7 mouse cellular contexts compared by ENCODE assay signal in the genomic region with DNA sequence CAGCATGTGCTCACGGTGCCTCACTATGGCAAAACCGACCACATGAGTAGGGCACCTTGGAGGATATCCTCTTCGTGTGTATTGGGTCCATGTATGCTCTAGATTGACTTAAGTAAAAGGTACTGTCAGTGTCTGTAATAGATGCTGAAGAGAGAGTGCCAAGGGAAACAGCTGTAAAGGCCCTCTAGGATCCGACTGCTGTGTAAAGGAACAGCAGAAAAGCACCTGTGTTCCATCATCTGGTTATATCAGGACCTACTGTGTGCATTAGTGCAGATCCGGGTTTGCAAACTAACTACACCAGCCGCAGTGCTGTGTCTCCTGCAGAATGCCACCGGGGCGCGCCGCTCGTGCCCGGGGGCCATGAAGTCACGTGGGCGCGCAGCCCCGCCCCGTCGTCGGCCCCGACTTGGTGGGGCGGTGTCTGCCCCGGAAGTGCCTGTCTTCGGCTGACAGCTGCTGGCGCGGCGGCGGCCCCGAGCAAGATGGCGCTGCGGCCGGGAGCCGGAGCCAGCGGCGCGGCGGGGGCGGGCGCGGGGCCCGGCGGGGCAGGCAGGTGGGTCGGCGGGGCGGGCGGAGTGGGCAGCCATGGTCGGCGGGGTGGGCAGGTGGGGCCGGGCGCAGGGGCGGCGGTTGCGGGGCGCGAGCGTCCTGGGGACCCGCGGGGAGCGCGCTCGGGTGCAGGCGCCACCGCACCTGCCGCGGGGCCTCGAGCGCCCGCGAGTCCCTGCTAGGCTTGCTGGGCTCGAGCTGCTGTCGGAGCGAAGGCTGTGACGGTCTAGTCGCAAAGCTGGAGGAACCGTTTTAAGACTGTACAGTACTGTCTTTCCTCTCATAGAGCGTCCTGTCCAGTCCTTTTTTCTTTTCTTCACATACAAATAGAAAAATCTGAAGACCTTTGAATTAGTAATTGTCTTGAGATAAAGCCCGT. TPM values are rescaled to one million over a fixed set of nuclear protein-coding genes. Genes with fewer than 3 reads are reported as not detected.
DNase-seq lines count a peak whose midpoint lies in the region; ATAC-seq and TF ChIP-seq lines count a peak whose summit lies in the region.

A gene (plus strand): TSS at position 438 of the 931 bp plus-strand sequence.

- TF ChIP-seq CTCF in kidney, adult 2 months (conservative IDR thresholded peaks at IDR 0.05; ENCODE audit: insufficient read depth, insufficient read length, low read depth, low read length) = no peak
- TF ChIP-seq CTCF in spleen, adult 2 months (IDR thresholded peaks at IDR 0.05; ENCODE audit: extremely low read depth, insufficient read depth, insufficient read length, insufficient replicate concordance) = no peak

- peaks cover 36% of the 10 kb centered on the region for H3K36me3 ChIP-seq in embryonic facial prominence, embryonic 12.5 days
- peaks cover 4% of the 10 kb centered on the region for H3K36me3 ChIP-seq in kidney, adult 2 months (ENCODE audit: control insufficient read depth, insufficient read depth, low read length)
- H3K36me3 ChIP-seq in limb, embryonic 12.5 days = peaks cover 39% of the 10 kb centered on the region
- peaks cover 33% of the 10 kb centered on the region for H3K36me3 ChIP-seq in midbrain, embryonic 15.5 days (replicated peaks)
- H3K36me3 ChIP-seq in spleen, adult 2 months (ENCODE audit: control insufficient read depth, insufficient read depth, low read length) = peaks cover 17% of the 10 kb centered on the region

- peak; percentile 94 for DNase-seq in adrenal gland, postnatal 25 days
- peak; percentile 92 to 95 for DNase-seq in heart, adult 18-20 months
- peak; percentile 95 for DNase-seq in kidney, adult 2 months
- peak; percentile 72 to 91 for DNase-seq in spleen, adult 2 months (ENCODE audit: low read depth in 1 of 2, low spot score in 2 of 2)

- no peak for TF ChIP-seq POLR2A in kidney, adult 2 months (IDR thresholded peaks at IDR 0.05; ENCODE audit: low read depth, low read length)
- peak; percentile 46 for TF ChIP-seq POLR2A in spleen, adult 2 months (IDR thresholded peaks at IDR 0.05; ENCODE audit: low read depth, low read length)

- H3K4me1 ChIP-seq in embryonic facial prominence, embryonic 12.5 days = peaks cover 5% of the 10 kb centered on the region; the same call in 1 of the 2 replicates
- H3K4me1 ChIP-seq in kidney, adult 2 months (ENCODE audit: control insufficient read depth, insufficient read depth, low read length) = peaks cover 6% of the 10 kb centered on the region; the same call in 1 of the 2 replicates
- no peaks in the 10 kb centered on the region; the same call in 1 of the 2 replicates for H3K4me1 ChIP-seq in limb, embryonic 12.5 days (replicated peaks)
- peaks cover 34% of the 10 kb centered on the region for H3K4me1 ChIP-seq in midbrain, embryonic 15.5 days
- H3K4me1 ChIP-seq in spleen, adult 2 months (ENCODE audit: control insufficient read depth, insufficient read depth, insufficient read length) = peaks cover 5% of the 10 kb centered on the region; the same call in 1 of the 2 replicates

- H3K9ac ChIP-seq in embryonic facial prominence, embryonic 12.5 days = peak within 1 kb of the TSS; percentile 79
- H3K9ac ChIP-seq in limb, embryonic 12.5 days (replicated peaks) = peak within 1 kb of the TSS; percentile 64
- H3K9ac ChIP-seq in midbrain, embryonic 15.5 days = peak within 1 kb of the TSS; percentile 76

- peak; percentile 87 for ATAC-seq in embryonic facial prominence, embryonic 12.5 days (ENCODE audit: insufficient number of reproducible peaks, insufficient read depth, low FRiP score, low TSS enrichment)
- peak; percentile 83 for ATAC-seq in limb, embryonic 12.5 days (ENCODE audit: insufficient number of reproducible peaks, insufficient read depth, low FRiP score, low TSS enrichment, low read depth)
- ATAC-seq in midbrain, embryonic 15.5 days (replicated peaks) = peak; percentile 97

- H3K27me3 ChIP-seq in embryonic facial prominence, embryonic 12.5 days = no peaks in the 10 kb centered on the region
- no peaks in the 10 kb centered on the region for H3K27me3 ChIP-seq in kidney, adult 2 months (replicated peaks; ENCODE audit: control insufficient read depth, insufficient read depth, low read length)
- no peaks in the 10 kb centered on the region for H3K27me3 ChIP-seq in limb, embryonic 12.5 days
- H3K27me3 ChIP-seq in midbrain, embryonic 15.5 days (replicated peaks) = no peaks in the 10 kb centered on the region
- peaks cover 1% of the 10 kb centered on the region; the same call in 1 of the 2 replicates for H3K27me3 ChIP-seq in spleen, adult 2 months (ENCODE audit: control insufficient read depth, insufficient read depth, low read length)

- WGBS in embryonic facial prominence, embryonic 12.5 days = 2% methylated on average over 56 of the region's 76 CpGs
- 2% methylated on average over 74 of the region's 76 CpGs for WGBS in kidney, adult 2 months
- WGBS in limb, embryonic 12.5 days = 2% methylated on average over 72 of the region's 76 CpGs
- 1% methylated on average over 76 of the region's 76 CpGs for WGBS in midbrain, embryonic 15.5 days
- WGBS in spleen, adult 2 months = 1% methylated on average over 68 of the region's 76 CpGs

- peak within 1 kb of the TSS; percentile 54; the same call in 1 of the 2 replicates for H3K27ac ChIP-seq in embryonic facial prominence, embryonic 12.5 days
- H3K27ac ChIP-seq in kidney, adult 2 months (ENCODE audit: insufficient read depth, low read depth, low read length) = peak within 1 kb of the TSS; percentile 57; the same call in 1 of the 2 replicates
- H3K27ac ChIP-seq in limb, embryonic 12.5 days = no peak within 1 kb of the TSS; the same call in 1 of the 2 replicates
- peak within 1 kb of the TSS; percentile 95 for H3K27ac ChIP-seq in midbrain, embryonic 15.5 days
- H3K27ac ChIP-seq in spleen, adult 2 months (ENCODE audit: insufficient read depth, low read length) = peak within 1 kb of the TSS; percentile 63; the same call in 1 of the 2 replicates

- peak within 1 kb of the TSS; percentile 54 for H3K4me2 ChIP-seq in embryonic facial prominence, embryonic 12.5 days (replicated peaks)
- H3K4me2 ChIP-seq in limb, embryonic 12.5 days = peak within 1 kb of the TSS; percentile 62
- H3K4me2 ChIP-seq in midbrain, embryonic 15.5 days = peak within 1 kb of the TSS; percentile 67

- peak within 1 kb of the TSS; percentile 61 for H3K4me3 ChIP-seq in embryonic facial prominence, embryonic 12.5 days
- peak within 1 kb of the TSS; percentile 97 for H3K4me3 ChIP-seq in kidney, adult 2 months (ENCODE audit: insufficient read depth, low read depth, low read length)
- H3K4me3 ChIP-seq in limb, embryonic 12.5 days (replicated peaks) = peak within 1 kb of the TSS; percentile 71
- H3K4me3 ChIP-seq in midbrain, embryonic 15.5 days = peak within 1 kb of the TSS; percentile 77
- peak within 1 kb of the TSS; percentile 86 for H3K4me3 ChIP-seq in spleen, adult 2 months (ENCODE audit: extremely low read depth, insufficient read depth, insufficient read length)

- H3K9me3 ChIP-seq in embryonic facial prominence, embryonic 12.5 days = no peaks in the 10 kb centered on the region
- H3K9me3 ChIP-seq in limb, embryonic 12.5 days = no peaks in the 10 kb centered on the region
- no peaks in the 10 kb centered on the region for H3K9me3 ChIP-seq in midbrain, embryonic 15.5 days

RNA-seq across cellular contexts. Expression of the gene that starts here (rescaled TPM):
- 48.0 and 48.2 TPM in 2 replicates for total RNA-seq in adrenal gland, postnatal 25 days (2021)
- 11.8 and 13.2 TPM in 2 replicates for polyA plus RNA-seq in embryonic facial prominence, embryonic 12.5 days (2016; fragmentation: Nextera tagmentation; extraction: Ambion mirVana)
- 10 to 100 TPM; 26.7 to 31.0 TPM for total RNA-seq in heart, adult 18-20 months (2021)
- 21.0 and 25.8 TPM in 2 replicates for polyA plus RNA-seq in kidney, adult 2 months (2012; rRNA removed)
- polyA plus RNA-seq in limb, embryonic 12.5 days (2016; fragmentation: Nextera tagmentation; extraction: Ambion mirVana) = 7.7 and 8.6 TPM in 2 replicates
- 29.9 and 33.1 TPM in 2 replicates for polyA plus RNA-seq in midbrain, embryonic 15.5 days (2015; fragmentation: Nextera tagmentation; extraction: Ambion mirVana)
- polyA plus RNA-seq in spleen, adult 2 months (2012; rRNA removed) = 19.4 and 20.3 TPM in 2 replicates
